Mouse (Mus musculus): ENCODE results near the gene Nap1l3.
A peak's percentile ranks its signal among the peaks of the same experiment; 100 is the strongest.

The Nap1l3 gene

GRCm38 (mm10) chrX:122396781-122397581 lies at the start of gene Nap1l3:
Nap1l3 (minus strand) TSS chrX:122397401.
- DNase-seq (ENCODE audit: low spot score) = peak; percentile 14

GRCm38 (mm10) chrX:122397652-122398051 lies 451 bp upstream of the Nap1l3 start:
- DNase-seq (ENCODE audit: low spot score) = no peak

All from spleen, adult 12 weeks (tissue).